Mouse (Mus musculus): Measurements from ENCODE around the gene Blvrb. TPM values are rescaled to one million over a fixed set of nuclear protein-coding genes. Genes with fewer than 3 reads are reported as not detected.

Blvrb gene
- 144 and 146 TPM in 2 replicates for polyA plus RNA-seq (2012; rRNA removed)

DNA sequence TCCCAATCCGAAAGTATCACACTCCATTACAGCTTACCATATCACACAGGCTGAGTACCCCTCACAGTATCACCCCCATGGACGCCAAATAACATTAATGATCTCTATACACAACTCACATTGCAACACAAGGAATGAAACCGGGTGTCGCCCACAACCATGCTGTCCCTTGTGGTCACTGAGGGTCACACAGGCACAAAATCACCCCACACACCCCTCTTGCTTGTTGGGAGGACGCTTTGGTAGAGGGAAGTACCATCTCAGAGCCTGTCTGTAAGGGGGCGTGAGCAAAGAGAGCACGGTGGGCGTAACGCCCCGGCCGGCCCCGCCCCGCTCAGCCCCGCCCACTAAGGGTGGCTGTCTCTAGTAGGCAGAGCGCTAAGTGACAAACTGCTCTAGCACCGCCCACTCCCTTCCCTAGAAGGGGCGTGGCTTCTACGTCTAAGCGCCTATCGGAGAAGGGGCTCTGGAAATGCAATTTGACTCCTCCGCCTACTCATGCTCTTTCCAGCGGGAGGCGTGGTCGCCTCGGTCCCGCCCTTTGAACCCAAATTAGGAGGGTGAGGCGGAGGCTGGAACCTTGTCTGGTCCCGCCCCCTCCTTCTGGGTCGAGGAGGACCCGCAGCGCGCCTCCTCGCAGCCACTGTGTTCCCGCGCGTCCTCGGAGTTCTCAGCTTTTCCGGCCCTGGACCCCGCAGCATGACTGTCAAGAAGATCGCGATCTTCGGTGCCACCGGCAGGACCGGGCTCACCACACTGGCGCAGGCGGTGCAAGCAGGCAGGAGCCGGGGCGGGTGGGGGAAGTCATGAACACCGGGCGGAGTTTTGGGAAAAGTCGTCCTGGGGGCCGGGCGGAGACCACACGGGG is at the start of gene Blvrb, which contains the start of gene Sptbn4:
Gene Blvrb, plus strand, starts transcription at position 560 of the 868 bp plus-strand sequence.
Gene Sptbn4, minus strand, starts transcription at position 268 of the 868 bp plus-strand sequence.

DNA sequence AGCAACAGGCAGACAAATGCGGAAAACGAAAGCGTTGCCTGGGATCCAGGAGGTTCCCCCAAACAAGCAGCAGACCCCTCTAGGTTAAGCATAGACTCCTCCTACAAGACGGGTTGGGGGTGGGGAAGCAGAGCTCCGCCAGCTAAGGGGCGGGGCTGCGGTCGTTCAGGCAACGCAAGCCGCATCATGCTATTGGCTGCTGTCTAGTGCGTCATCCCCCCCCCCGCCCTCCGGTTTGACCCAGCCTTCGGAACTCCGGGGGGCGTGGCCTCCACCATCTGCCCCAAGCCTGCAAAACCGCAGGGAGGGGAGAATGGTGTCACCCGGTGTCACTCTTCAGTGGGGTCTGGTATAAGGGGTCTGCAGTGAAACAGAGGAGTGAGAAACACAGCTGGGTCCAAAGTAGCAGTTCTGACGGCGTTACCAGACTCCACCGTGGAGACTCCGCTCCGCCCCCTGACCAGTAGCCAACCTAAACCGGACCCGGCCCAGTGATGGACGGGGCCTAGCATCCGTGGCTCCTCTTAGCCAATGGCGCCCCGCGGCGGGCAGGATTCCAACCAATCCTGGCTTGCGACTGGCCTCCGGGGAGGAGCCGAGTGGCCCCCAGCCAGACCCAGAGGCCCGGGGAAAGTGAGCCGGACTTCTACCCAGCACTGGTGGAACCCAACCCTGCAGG is 25.5 kb downstream of the Blvrb start, which contains the start of gene Sertad3:
Gene Sertad3, plus strand, starts transcription at position 613 of the 679 bp plus-strand sequence.

DNA sequence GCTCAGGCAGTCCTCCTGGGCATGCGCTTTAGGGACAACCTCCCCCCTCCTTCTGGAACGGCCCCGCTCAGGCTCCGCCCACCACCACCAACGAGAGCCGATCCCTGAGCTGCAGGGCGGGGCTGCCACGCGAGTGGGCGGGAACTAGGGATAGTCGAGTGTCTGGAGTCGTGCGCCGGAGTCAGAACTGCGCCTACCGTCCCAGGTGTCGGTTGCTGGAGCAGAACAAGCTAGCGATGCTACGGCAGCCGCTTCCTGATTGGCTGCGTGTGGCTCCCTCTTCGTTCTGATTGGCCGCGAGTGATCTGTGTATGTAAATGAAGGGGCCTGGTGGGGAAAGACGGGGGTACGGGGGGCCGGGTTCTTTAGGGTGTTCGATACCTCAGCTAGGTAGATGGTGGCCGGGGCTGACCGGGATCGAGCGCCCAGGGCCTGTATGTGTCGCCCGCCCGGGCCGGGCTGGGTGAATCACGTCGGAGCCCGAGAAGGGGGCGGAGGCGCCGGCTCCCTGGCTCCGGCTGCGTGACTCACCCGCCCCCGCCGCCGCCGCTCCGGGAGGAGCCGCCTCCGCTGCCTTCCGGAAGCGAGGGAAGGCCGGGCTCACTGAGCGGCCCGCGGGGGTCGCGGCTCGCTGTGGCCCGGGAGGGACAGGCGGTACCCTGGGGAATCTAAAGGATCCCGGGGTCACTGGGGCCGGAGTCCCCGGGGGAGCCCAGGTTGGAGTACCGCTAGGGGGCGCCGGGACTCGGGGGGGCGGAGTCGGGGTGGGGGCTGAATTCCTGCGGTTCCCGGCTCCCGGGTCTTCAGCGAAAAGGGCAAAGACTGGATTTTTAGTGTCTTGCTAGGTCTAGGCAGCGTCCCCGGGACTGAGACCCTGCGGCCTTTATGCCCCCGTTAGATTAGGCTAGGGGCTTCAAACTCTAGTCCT is 39.3 kb downstream of the Blvrb start, which contains the start of gene Sertad1:
Gene Sertad1, plus strand, starts transcription at position 141 of the 928 bp plus-strand sequence.

DNA sequence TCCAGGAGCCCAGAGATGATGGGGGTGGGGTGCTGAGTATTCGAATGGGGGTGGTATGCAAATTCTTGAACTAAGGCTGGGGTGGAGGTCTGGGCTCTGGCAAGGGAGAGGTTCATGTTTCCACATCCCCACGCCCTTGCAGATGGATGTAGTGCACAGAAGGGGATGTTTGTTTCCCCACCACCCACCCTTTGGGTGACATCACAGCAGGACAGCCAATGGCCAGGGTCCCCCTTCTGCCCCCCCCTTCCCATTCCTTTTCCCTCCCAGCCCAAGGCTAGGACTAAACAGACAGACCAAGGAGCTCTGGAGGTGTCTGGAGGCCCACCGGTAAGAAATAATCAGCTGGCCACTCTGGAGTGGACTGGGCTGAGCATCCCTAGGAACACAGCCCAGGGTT is 51.3 kb downstream of the Blvrb start, which contains the start of gene Prx:
Gene Prx, plus strand, starts transcription at position 289 of the 400 bp plus-strand sequence.

Other genes starting within 250 kb of the Blvrb start
- gene Itpkc, start 219.3 kb upstream of the Blvrb start, polyA plus RNA-seq (2012; rRNA removed), result 15.9 and 18.5 TPM in 2 replicates
- 84.4 and 102 TPM in 2 replicates for gene Coq8b, start 215.0 kb upstream of the Blvrb start, polyA plus RNA-seq (2012; rRNA removed)
- 86.9 and 94.3 TPM in 2 replicates for gene Numbl, start 189.5 kb upstream of the Blvrb start, polyA plus RNA-seq (2012; rRNA removed)
- 441 and 545 TPM in 2 replicates for gene Ltbp4, start 110.3 kb upstream of the Blvrb start, polyA plus RNA-seq (2012; rRNA removed)
- 86.6 and 97.9 TPM in 2 replicates for gene Shkbp1, start 92.0 kb upstream of the Blvrb start, polyA plus RNA-seq (2012; rRNA removed)
- 0.63 TPM in 1 of 2 replicates, not detected in the other for gene Gm20479, start 90.6 kb upstream of the Blvrb start, polyA plus RNA-seq (2012; rRNA removed)
- 0.48 and 0.73 TPM in 2 replicates for gene Sptbn4, start 292 bp upstream of the Blvrb start, polyA plus RNA-seq (2012; rRNA removed)
- 12.7 and 14.7 TPM in 2 replicates for gene Sertad3, start 25.8 kb downstream of the Blvrb start, polyA plus RNA-seq (2012; rRNA removed)
- 51.6 and 54.1 TPM in 2 replicates for gene Sertad1, start 38.9 kb downstream of the Blvrb start, polyA plus RNA-seq (2012; rRNA removed)
- gene Prx, start 51.3 kb downstream of the Blvrb start, polyA plus RNA-seq (2012; rRNA removed), result 3.2 and 3.5 TPM in 2 replicates
- gene Hipk4, start 75.3 kb downstream of the Blvrb start, polyA plus RNA-seq (2012; rRNA removed), result 2.8 and 2.9 TPM in 2 replicates
- 235 and 281 TPM in 2 replicates for gene Pld3, start 105.2 kb downstream of the Blvrb start, polyA plus RNA-seq (2012; rRNA removed)
- gene 2310022A10Rik, start 105.3 kb downstream of the Blvrb start, polyA plus RNA-seq (2012; rRNA removed), result 40.4 and 41.2 TPM in 2 replicates
- gene Akt2, start 143.6 kb downstream of the Blvrb start, polyA plus RNA-seq (2012; rRNA removed), result 111 and 122 TPM in 2 replicates
- not detected in 2 replicates for gene Ttc9b, start 205.9 kb downstream of the Blvrb start, polyA plus RNA-seq (2012; rRNA removed)
- 54.5 and 69.7 TPM in 2 replicates for gene Map3k10, start 226.6 kb downstream of the Blvrb start, polyA plus RNA-seq (2012; rRNA removed)
- gene Zfp607b, start 241.4 kb downstream of the Blvrb start, polyA plus RNA-seq (2012; rRNA removed), result 0.47 and 0.76 TPM in 2 replicates

All from ovary, adult 2 months (tissue).